Mouse (Mus musculus) embryonic stem cell, embryonic (primary cell): Measurements from ENCODE around the gene Gm26965.
"Not testable (repeated sequence)": the region's sequence is repeated elsewhere in the genome, so short reads cannot be mapped to it uniquely, and the experiment has no call there.

Experiments
- CTCF ChIA-PET, 4 experiments: fragments of 300-600 bp in 2 of 4; fragments of 350-600 bp in 2 of 4; sonication (Branson Sonifier 250); formaldehyde crosslinking; loops; one replicate each; lab custom pipeline; 2022; ENCODE audit warnings: inconsistent platforms in 2 of 4; lab: Charles Lee
- POLR2A ChIA-PET, 4 experiments: fragments of 300-600 bp in 2 of 4; fragments of 350-600 bp in 2 of 4; sonication (Branson Sonifier 250); formaldehyde crosslinking; loops; one replicate each; lab custom pipeline; 2022; ENCODE audit warnings: antibody characterized with exemption in 4 of 4, inconsistent platforms in 1 of 4; lab: Charles Lee

The Gm26965 gene

DNA sequence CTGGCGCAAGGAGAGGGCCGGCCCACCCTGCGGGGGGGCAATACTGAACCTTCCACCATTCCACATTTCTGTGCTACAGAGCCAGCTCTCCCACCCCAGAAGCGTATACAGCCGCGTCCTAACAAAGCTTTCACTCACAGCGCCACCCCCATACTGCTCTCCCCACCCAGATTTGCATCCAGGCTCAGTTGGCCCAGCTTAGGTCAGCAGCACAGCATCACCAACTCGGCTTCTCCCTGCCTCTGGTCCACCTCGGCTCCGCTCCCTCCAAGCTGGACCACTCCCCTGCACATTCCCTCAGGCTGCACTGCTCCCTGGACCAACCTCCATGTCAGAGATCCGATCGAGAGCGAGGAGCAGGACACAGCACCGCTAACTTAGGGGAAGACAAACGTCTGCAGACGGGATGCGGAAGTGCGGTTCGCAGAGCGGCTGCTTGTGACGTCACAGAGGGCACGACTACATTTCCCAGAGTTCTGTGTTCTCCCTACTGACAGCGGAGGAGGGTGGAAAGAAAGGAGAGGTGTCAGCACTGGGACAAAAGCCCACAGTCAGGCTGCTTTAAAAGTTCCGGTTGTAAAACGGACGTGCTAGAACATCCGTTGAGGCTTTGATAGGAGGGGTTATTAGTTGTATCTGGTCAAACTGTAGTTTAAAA lies at the start of gene Gm26965, which contains the start of gene Zfp87:
Gene Gm26965, minus strand, starts transcription at position 399 of the 658 bp plus-strand sequence.
Gene Zfp87, minus strand, starts transcription at position 425 of the 658 bp plus-strand sequence.
- CTCF ChIA-PET: interaction anchor here in 1 of 4 experiments (0.6 kb wide), 1 partner anchor 24 kb away, joined by 3 read pairs; no protein-coding TSS in a partner anchor
- POLR2A ChIA-PET: interaction anchor here (0.6 to 2.3 kb wide), 16 partner anchors 12 to 398 kb away, joined by 3 to 19 read pairs (median 4); partner anchors contain the start of genes Zfp58 (in 2 of the 4), Zfp874b (in 2 of the 4), Gm10037 (in 1 of the 4) and Zfp273 (in 1 of the 4)

DNA sequence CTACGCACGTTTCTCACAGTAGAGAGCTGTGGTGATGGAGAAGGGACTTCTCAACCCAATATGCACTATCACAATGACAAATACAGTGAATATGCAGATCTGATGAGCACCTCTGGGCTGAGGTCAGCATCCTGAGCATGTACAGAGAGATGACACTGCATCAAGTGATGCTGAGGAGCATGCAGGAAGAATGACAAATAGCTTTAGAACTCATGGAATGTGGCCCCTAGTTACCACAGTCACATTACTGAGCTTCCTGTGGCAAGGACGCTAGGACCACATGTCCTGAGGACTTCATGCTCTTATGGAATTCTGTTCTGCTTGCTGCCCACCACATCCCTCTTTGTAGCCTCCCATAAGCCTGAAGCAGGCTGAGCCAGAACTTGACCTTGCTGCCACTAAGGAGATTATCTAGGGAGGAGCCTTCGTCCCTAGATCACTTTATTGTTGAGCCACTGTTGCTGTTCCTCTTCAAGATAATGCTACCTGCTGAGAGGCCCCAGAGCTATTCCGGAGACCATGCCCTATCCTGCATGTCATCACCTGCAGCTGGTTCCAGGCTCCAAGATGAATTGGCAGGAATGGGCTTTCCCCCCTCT lies 46.7 kb upstream of the Gm26965 start:
- ChIA-PET CTCF (interaction anchor here in 1 of 4 experiments (0.6 kb wide), 1 partner anchor 241 kb away, joined by 3 read pairs; the partner anchor contains the start of gene Zfp595), POLR2A (interaction anchor here in 1 of 4 experiments (0.9 to 1.1 kb wide), 3 partner anchors 9 to 213 kb away, joined by 3 read pairs; partner anchors contain the start of gene Gm28044)

DNA sequence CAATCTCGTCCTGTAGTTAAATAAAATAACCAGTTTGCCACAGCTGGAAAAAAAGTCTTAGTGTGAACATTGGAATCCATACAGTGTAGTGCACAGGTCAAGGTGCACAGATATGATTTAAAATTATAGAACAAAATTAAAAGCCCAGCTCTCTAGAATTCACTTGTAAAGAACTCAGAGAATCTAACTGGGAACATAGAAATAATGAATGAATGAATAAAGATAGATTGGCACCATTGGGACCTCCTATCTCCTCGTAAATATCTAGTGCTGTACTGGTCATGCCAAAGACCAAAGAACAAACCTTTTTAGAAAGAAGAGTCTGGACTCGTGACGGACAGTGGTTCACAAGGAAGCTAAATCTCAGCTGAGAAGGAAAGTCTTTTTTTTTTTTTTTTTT lies 27.8 kb upstream of the Gm26965 start, which contains the start of gene Zfp748:
Gene Zfp748, minus strand, starts transcription at position 101 of the 400 bp plus-strand sequence.
- POLR2A ChIA-PET: interaction anchor here in 2 of 4 experiments (0.9 to 1.3 kb wide), 2 partner anchors 70 to 190 kb away, joined by 4 to 6 read pairs; partner anchors contain the start of gene Zfp874b (in 1 of the 2)
- CTCF ChIA-PET: interaction anchor here in 2 of 4 experiments (0.5 to 0.6 kb wide), 2 partner anchors 130 to 292 kb away, joined by 3 read pairs; no protein-coding TSS in a partner anchor

DNA sequence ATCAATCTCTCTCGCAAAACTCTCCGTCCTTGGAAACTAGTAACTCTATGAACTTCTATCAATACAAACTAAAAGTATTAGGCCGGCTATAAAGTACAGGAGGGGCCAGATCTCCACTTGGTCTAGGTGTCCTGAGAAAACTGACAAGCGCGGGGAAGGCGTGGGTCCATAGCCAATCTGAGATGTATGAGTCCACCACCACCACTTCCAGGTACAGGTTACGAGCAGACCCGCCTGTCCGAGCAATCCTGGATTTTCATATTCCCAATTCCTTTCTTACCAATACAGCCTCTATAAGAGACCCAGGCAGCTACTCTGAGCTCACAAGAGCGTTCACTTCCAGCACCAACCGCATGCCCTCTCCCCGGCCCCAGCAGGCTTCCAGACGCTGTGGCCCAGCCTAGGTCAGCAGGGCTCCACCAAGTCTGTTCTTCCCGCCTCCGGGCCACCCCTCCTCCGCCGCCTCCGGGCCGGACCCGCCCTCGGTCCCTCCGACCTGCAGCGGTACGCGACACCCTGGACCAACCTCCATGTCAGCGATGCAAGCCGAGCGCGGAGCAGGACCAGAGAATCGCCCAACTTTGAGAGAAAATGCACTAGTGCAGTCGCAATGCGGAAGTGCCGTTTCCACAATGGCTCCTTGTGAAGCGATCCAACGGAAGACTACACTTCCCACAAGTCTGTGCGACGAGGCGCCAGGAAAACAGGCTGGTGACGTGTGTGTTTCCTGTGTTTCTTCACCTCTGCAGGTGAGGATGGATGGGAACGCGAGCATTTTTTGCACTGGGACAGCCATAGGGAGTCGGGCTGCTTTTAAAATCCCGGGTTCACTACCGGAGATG lies 26.8 kb upstream of the Gm26965 start:
- POLR2A ChIA-PET: interaction anchor here in 2 of 4 experiments (0.6 to 1.4 kb wide), 5 partner anchors 13 to 191 kb away, joined by 3 to 6 read pairs (median 3); partner anchors contain the start of gene Zfp874b (in 1 of the 2)
- CTCF ChIA-PET: interaction anchor here in 1 of 4 experiments (0.6 kb wide), 1 partner anchor 625 kb away, joined by 3 read pairs; no protein-coding TSS in a partner anchor

DNA sequence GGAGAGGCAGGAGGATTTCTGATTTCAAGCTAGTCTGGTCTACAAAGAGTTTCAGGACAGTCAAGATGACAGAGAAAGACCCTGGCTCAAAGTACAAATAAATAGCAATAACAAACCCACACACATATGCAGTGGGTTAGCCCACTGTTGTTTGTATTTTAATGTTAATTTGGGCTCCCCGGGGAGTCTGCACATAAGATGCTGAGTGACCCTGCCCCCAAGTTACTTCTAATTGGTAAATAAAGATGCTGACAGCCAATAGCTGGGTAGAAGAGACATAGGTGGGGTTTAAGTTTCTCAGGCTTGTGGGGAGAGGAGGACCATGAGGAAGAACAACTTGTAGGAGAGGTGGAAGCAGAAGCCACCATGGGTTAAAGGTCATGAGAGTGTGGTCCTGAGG lies 20.0 kb upstream of the Gm26965 start:
- ChIA-PET CTCF (no interaction called here), POLR2A (interaction anchor here in 1 of 4 experiments (0.7 to 1.5 kb wide), 3 partner anchors 17 to 942 kb away, joined by 3 to 4 read pairs (median 4); no protein-coding TSS in a partner anchor)

DNA sequence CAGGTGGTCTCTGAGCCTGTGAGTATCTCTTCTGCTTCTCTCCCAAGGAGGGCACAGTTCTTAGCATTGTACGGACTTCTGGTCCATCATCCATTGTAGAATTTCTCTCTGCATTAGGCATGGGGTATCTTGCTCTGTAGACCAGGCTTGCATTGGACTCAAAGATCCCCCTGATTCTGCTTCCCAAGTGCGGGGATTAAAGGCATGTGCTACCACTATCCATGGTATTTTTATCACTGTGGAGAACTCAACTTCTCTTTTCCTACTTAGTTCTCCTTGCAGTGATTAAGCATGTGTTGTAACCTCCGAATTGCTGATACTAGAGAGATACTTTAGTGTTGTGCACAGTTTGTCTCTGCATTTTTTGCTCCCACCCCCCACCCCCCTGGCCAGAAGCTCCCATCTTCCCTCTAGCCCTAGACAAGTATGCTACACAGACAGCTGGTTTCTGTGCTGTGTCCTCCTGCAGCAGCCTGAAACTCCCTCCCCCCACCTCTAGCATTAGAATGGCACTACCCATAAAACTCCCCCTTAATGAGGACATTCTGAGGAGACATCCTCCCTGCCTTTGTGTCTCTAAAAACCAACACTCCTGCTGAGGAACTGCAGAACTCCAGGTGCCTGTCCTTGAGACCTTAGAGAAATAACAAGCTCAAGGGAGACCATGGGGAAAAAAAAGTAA lies 1.2 kb upstream of the Gm26965 start:
- CTCF ChIA-PET: no interaction called here
- POLR2A ChIA-PET: interaction anchor here in 2 of 4 experiments (0.7 to 2.0 kb wide), 3 partner anchors 43 to 317 kb away, joined by 4 to 8 read pairs (median 4); partner anchors contain the start of gene Zfp874b (in 1 of the 2)

DNA sequence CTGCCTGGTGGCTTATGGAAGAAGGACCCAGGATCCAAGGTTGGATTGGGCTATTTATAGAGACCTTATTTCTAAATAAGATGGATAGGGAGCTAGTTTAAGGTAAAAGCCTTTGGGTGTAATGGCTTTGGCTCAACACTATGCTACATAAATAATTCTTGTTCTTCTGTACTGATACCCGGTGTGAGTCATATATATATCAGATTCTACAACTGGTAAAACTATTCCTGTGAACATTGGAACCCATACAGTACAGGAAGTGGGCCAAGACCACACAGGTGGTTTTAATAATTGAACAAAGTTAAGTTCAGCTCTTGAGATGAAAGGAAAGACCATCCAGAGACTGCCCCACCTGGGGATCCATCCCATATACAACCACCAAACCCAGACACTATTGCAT lies 25.0 kb downstream of the Gm26965 start:
- CTCF ChIA-PET: no interaction called here

DNA sequence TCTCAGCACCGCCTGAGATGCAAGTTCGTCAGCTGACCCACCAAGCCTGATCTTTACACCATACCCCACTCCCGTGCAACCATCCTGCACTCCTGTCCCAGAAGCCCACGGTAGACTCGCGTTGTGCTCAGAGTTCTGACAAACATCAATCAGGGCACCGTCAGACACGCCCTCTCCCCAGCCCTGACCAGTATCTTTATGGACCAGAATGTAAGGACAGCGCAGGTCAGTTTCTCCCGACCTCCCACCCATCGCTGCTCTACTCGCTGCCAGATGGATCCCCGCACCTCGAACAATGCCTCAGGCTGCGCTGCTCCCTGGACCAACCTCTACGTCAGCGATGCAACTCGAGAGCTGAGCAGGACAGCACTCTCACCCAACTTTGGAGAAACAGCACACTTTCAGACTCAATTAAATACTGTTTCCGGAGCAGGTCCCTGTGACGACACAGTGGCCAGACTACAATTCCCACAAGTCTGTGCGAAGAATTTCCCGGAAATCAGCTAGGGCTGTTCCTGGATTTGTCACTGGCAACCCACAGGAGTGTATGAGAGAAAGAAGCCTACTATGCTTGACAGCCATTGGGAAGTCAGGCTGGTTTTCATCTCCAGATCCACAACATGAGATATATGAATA lies 25.7 kb downstream of the Gm26965 start, which contains the start of gene Zfp58:
Gene Zfp58, minus strand, starts transcription at position 472 of the 636 bp plus-strand sequence.
- CTCF ChIA-PET: interaction anchor here in 2 of 4 experiments (0.7 to 0.8 kb wide), 2 partner anchors 137 to 372 kb away, joined by 3 read pairs; no protein-coding TSS in a partner anchor
- POLR2A ChIA-PET: interaction anchor here in 3 of 4 experiments (0.7 to 4.3 kb wide), 26 partner anchors 10 to 418 kb away, joined by 3 to 36 read pairs (median 4); partner anchors contain the start of genes Zfp457 (in 3 of the 3), Zfp874b (in 3 of the 3), Gm26965 (in 2 of the 3) and Zfp87 (in 2 of the 3)

More for the DNA sequence above, 25.0 kb downstream of the Gm26965 start:
- POLR2A ChIA-PET: interaction anchor here (0.7 to 4.3 kb wide), 23 partner anchors 11 to 419 kb away, joined by 3 to 36 read pairs (median 4); partner anchors contain the start of genes Zfp874b (in 3 of the 4), Gm26965 (in 2 of the 4), Zfp457 (in 2 of the 4) and Zfp87 (in 2 of the 4)

DNA sequence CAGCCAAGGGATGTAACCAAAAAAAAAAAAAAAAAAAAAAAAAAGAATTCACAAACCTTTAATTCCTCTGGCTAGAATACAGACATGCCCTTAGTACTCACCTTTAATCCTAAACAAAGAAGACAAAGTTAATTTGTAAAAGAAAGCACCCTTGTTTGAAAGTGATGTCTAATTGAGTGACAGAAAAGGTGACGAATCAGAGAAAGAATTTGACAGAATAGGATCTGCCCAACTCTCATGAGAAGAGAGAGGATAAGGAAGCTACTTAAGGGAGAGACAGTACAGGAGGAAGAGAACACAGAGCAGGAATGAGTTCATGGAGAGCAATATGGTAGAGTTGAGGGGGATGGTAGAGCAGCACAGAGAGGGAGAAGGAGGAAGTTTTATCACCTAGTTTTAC lies 30.3 kb downstream of the Gm26965 start:
- CTCF ChIA-PET: no interaction called here
- POLR2A ChIA-PET: interaction anchor here in 3 of 4 experiments (0.7 to 1.8 kb wide), 9 partner anchors 12 to 306 kb away, joined by 3 to 8 read pairs (median 6); partner anchors contain the start of genes Zfp874b (in 3 of the 3) and Zfp459 (in 1 of the 3)

DNA sequence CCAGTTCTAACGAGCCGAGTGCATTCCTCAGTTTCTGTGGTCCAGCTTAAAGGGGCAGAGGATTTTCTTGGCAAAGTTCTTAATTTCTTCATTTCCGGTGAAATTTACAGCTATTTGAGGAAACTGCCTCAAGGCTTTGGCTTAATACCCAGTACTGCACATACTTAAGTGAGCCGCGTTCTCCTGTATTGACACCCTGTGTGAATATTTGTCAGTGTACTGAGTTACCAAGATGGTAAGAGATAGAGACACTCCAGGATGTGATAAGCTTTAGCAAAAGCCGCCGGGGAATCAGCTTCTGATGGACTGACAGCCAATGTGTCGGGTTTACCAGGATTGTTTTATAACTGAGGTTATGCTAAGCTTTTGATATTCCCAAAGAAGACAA lies 41.5 kb downstream of the Gm26965 start:
- ChIA-PET POLR2A (interaction anchor here in 3 of 4 experiments (0.6 to 4.2 kb wide), 36 partner anchors 11 to 382 kb away, joined by 3 to 121 read pairs (median 4); partner anchors contain the start of genes Zfp58 (in 3 of the 3), Zfp874a (in 3 of the 3), Gm26965 (in 2 of the 3) and Zfp457 (in 2 of the 3)), CTCF (interaction anchor here in 2 of 4 experiments (0.6 to 2.0 kb wide), 4 partner anchors 27 to 410 kb away, joined by 4 to 45 read pairs (median 4); partner anchors contain the start of gene Zfp874a (in 1 of the 2))

DNA sequence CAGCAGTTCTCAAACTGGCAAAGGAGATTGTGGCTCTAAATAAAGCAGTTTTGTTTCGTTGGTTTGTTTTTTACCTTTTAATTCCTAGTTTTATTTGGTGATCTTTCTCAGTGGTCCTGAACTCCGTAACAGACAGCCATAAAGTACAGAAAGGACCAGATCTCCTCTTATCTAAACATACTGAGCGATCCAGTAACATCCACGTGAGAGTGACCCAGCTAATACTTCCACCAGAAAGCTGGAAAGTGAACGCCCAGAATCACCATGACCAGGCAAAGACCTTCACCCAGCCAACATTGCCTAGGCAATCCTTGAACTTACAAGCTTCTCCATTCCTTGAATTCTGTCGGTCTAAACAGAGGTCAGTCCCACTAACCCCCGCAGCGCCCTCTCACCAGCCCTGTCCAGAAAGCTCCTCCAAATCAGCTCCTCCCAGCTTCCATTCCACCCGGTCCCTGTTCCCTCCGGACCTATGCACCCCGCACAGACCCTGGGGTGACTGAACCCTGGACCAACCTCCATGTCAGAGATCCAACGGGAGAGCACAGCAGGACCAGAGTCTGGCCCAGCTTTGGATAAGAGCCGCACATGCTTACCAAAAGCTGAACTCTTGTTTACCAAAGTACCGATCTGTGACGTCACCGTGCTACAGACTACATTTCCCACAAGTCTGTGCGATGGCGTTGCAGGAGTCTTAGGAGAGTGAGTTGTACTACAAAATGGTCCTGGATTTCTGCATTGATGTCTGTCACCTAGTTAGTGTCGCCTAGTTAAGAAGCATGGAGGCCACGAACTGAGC lies 42.1 kb downstream of the Gm26965 start, which contains the start of gene Zfp874b:
Gene Zfp874b, minus strand, starts transcription at position 634 of the 799 bp plus-strand sequence.
- CTCF ChIA-PET: interaction anchor here (0.6 to 2.0 kb wide), 9 partner anchors 27 to 409 kb away, joined by 3 to 45 read pairs (median 5); partner anchors contain the start of genes Zfp874a (in 3 of the 4) and Zfp595 (in 1 of the 4)
- POLR2A ChIA-PET: interaction anchor here in 3 of 4 experiments (0.6 to 4.2 kb wide), 45 partner anchors 11 to 1098 kb away, joined by 3 to 121 read pairs (median 4); partner anchors contain the start of genes Zfp58 (in 3 of the 3), Zfp874a (in 3 of the 3), Gm26965 (in 2 of the 3) and Zfp457 (in 2 of the 3)

DNA sequence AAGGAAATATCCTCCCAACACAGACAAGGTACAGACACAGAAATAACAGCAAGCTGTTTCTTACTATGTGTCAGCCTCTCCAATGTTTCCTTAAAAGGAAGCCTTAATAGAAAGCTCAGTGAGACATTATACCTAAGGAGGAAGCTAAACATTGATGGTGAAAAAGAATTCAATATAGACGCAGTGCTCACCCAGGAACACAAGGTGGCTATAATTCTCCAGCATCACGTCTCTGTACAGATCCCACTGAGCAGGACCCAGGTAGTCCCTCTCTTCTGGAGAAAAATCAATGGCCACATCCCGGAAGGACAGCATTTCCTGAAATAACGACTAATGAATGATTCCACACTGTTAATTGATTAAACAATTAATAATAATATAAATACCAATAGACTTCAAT lies 44.4 kb downstream of the Gm26965 start:
- POLR2A ChIA-PET: interaction anchor here in 3 of 4 experiments (0.5 to 4.2 kb wide), 7 partner anchors 18 to 383 kb away, joined by 3 to 18 read pairs (median 4); partner anchors contain the start of genes Zfp459 (in 1 of the 3), Zfp58 (in 1 of the 3) and Zfp874a (in 1 of the 3)

DNA sequence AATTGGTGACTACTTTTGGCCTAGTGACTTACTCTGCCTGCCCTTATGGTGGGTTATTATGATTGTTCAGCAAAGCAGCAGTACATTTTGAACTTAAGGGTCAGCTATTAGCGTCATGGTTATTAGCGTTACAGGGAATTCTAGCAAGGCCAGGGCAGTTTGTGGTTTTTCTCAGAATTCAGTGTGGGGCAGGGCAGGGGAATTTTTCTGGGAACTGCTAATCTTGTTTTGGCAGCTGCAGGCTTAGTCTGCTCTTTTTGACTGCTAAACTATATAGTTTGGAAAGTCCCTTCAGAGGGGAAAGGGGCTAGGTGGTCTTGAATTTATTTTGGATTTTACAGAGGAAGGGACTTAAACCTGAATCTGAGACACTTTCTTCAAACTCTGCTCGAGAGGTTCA lies 56.7 kb downstream of the Gm26965 start:
- POLR2A ChIA-PET: interaction anchor here in 2 of 4 experiments (0.7 to 1.1 kb wide), 2 partner anchors 30 to 47 kb away, joined by 4 read pairs; no protein-coding TSS in a partner anchor
- CTCF ChIA-PET: interaction anchor here in 2 of 4 experiments (0.6 to 1.1 kb wide), 3 partner anchors 46 to 168 kb away, joined by 3 to 4 read pairs (median 3); no protein-coding TSS in a partner anchor

More for the DNA sequence above, 44.4 kb downstream of the Gm26965 start:
- CTCF ChIA-PET: no interaction called here

DNA sequence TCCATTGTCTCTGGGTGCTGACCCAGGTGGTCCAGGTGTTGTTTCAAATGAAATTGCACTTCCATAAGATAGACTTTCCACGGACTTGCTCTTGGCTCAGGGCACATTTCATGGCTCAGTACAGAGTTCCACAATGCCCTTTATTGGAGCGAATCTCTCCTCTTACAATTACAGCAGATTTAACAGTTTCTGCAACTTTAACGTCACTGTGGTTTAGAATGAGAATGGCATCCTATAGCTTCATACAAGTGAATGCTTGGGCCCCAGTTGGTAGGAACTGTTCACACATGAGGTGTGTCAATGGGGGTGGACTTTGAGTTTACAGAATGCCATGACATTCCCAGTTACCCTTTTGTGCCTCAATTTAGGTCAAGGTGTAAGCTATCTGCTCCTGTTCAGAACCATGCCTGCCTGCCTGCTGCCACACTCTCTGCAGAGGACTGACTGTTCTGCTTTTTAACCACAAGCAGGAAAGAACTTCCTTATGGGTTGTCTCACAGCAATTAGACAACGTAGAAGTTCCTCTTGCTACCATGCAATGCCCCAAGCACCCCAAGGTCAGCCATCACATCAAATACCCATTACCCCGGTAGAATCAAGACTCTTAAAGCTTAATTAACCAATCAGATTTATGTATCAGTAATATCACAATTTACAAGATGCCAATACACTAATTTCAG lies 62.3 kb downstream of the Gm26965 start:
- CTCF ChIA-PET: not testable (repeated sequence)
- POLR2A ChIA-PET: interaction anchor here in 1 of 4 experiments (0.8 to 1.8 kb wide), 3 partner anchors 18 to 41 kb away, joined by 3 to 7 read pairs (median 6); partner anchors contain the start of gene Zfp874b
